Mouse (Mus musculus) layer of hippocampus, adult 9-10 months (tissue): Measurements from ENCODE around the gene Tubgcp4.
A peak's percentile ranks its signal among the peaks of the same experiment; 100 is the strongest.
"Not testable (repeated sequence)": the region's sequence is repeated elsewhere in the genome, so short reads cannot be mapped to it uniquely, and the experiment has no call there.

ENCODE experiments used
- DNase-seq: peaks from one replicate; pipeline ENCODE4 v3.0.0; 2022; ENCODE audit warnings: low spot score

The Tubgcp4 gene

DNA sequence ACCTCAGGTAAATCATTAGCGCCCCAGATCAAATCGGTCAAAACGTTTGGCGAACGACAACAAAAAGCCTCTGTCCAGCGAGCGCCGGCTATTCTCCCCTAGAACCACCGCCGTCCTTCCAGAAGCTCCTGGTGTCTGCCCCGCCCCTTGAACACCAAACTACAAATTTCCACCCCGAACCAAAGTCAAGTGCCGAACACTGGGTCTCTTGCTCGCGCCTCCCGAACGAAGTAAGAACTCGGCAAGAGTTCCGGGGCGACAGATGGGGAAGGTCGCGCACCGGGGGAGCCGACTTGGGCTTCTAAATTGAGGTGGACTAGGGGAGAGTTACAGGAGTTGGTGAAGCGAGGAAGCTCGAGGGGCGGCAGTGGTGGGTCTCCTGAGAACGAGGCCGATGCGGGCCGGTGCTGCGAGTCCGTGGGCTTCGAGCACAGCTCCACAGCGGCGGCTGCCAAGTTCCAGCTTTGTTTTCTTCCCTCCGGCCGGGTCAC lies at the start of gene Tubgcp4:
TSS of gene Tubgcp4 (plus strand) at position 174 of the 491 bp plus-strand sequence.
- DNase-seq, result no peak

DNA sequence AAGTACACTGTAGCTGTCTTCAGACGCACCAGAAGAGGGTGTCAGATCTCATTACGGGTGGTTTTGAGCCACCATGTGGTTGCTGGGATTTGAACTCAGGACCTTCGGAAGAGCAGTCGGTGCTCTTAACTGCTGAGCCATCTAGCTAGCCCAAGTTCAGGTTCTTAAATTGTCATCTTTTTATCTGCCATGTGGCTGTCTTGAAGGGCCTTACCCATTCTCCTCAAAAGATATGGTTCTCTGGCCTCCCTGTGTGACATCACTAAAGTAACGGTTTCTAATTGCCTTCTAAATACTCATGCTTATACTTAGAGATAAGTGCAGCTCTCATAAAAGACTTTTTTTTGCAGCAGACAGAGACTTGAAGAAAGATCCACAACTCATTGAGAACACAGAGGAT lies 44.2 kb upstream of the Tubgcp4 start:
- DNase-seq, result not testable (repeated sequence)

DNA sequence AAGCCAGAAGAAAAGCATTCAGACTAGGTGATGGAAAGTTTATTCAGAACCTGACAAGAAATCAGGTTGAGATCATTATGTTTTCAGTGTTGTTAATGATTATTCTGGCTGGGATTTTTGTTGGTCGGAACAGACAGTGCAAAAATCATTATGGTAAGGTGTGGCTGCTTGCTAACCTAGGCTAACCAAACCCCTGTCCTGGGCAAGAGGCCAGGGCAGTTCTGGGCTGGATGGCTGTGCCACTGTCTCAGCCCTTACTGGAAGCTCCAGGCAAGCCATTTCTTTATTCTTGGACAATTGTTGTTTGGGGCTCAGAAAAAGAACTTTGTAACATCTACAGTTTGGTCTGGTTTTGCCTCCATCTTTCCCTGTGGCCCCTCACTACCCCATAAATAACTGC lies 42.9 kb upstream of the Tubgcp4 start:
- no peak for DNase-seq

DNA sequence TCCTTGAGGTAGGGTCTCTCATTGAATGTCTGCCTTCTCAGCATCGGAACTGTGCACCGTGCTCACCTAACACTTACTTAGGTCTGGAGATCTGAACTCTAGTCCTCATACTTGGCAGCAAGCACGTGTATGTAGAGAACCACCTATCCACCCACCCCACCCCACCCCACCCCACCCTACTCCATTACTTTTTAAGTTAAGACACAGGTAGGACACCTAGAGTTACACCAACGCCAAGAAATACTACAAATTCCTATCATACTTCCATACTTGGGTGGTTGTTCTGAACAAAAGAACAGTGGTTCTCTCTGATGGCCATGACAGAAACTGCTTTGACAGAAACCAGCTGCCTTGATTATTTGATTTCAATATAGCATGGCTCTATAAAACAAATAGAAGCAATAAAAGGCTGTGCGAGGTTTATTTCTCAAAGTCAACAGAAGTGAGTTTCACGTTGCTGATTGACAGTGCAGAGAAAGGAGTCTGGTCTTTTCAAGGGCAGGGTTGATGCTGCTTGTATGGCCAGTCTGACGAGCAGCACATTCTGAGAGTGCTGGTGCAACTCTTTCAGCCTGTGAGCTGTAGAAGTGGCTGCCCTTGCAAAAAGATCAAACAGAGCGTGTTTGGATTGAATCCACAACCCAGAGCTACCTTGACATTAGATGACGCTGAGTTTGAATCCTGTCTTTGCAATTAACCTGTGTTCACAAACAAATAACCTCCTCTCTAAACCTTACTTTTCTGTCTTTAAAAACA lies 41.4 kb upstream of the Tubgcp4 start:
- no peak for DNase-seq

DNA sequence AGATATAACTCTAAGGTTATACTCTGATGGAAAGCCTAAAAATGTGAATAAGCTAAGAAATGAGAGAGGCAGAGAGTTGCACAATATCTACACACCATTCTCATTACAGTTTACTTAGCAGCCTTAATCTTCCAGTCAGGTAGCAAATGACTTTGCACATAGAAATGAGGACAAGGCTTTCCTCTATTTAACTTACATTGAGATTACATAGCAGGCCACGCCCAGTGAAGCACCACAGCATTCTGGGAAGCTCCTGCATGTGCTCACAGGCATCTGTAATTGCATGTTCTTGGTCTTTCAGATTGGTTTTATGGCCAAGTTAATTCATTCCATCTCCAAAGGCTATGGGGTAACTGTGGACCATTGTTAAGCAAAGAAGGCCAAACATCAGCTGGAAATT lies 37.6 kb upstream of the Tubgcp4 start:
- DNase-seq, result no peak

DNA sequence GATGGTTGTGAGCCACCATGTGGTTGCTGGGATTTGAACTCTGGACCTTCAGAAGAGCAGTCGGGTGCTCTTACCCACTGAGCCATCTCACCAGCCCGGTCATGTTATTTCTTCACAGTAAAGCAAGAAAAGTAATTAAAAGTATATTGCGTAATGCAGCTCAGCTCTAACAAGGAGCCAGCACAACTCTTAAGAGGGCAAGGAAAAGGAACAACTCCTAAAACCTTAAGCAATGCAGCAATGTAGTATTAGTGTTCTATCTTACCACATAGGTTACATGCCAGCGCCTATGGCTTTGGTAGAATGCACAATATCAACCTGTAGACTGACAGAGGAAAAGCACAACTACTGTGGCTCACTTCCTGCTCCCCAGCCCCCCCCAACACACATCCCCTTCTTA lies 33.1 kb upstream of the Tubgcp4 start:
- DNase-seq, result no peak

DNA sequence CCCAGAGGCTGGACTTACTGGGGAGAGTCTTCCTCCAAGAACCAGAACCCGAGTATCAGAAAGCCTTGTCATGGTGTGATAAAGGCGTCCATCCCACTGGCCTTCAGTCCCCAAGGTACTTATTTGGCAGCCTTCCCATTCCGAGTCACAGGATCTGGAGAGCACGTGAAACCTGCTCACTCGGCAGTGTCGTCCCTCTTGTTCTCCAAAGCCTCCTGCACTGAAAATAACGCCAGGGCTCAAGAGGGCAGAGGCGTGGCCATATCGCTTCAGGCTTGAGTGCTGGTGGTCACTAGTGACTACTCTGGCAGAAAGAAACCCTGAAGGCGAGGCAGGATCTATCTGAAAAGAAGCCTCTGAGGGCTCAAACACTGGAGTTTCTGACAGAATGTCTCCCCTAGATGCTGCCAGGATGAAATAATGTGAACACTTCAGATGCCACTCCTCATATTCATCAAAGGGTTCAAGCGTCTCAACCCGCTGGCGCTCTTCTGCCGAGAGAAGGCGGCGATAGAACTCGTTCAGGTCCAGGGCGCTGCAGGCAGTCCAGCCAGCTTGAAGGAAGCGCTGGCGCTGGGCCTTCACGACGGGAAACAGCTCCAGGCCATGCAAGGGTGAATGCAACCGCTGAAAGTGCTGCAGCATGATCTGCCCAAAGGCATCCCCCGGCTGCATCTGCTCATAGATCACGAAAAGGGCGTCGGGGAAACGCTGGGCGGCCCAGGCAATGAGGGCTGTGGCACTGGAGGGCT lies 31.0 kb upstream of the Tubgcp4 start:
- DNase-seq, result no peak

DNA sequence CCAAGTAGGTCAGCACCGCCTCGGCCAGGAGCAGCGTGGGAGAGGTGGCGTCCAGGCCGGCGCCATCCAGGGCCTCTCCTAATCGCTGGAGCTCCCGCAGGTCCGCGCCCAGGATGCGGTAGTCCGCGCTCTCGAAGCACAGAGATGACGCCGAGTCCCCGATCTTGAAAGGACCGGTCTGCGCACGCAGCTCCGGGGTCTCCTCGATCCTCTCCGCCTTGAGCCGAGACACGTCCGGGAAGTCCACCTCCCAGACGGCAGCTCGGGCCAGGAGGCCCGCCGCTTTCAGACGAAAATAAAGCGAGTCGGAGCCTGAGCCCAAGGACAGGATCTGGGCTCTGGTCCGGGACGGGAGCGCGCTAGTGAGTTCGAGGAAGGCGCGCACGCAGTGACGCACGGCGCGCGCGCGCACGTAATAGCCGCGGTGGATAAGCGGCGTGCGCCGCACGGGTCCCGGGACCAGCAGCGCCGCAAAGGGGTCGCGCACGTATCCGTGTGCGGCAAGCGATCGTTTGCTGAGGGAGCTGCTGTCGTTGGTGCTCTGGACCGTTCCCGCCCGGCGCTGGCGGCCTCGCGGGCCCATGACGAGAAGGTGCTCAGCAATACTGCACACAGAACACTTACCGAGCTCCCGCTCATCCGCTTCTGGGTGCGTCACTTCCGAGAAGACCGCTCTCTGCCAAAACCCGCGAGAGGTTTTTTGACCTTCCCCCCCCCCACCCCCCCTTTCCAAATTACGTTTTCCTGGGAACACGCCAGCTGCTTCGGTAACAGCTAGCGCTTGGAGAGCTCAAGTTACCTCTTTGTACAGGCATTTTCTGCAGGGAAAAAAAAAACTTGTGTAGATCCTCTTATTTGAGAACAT lies 30.2 kb upstream of the Tubgcp4 start, which contains the start of the genes Adal and Lcmt2:
TSS of gene Adal (plus strand) at position 411 of the 865 bp plus-strand sequence.
TSS of gene Lcmt2 (minus strand) at position 636 of the 865 bp plus-strand sequence.
- DNase-seq, result peak; percentile 89

DNA sequence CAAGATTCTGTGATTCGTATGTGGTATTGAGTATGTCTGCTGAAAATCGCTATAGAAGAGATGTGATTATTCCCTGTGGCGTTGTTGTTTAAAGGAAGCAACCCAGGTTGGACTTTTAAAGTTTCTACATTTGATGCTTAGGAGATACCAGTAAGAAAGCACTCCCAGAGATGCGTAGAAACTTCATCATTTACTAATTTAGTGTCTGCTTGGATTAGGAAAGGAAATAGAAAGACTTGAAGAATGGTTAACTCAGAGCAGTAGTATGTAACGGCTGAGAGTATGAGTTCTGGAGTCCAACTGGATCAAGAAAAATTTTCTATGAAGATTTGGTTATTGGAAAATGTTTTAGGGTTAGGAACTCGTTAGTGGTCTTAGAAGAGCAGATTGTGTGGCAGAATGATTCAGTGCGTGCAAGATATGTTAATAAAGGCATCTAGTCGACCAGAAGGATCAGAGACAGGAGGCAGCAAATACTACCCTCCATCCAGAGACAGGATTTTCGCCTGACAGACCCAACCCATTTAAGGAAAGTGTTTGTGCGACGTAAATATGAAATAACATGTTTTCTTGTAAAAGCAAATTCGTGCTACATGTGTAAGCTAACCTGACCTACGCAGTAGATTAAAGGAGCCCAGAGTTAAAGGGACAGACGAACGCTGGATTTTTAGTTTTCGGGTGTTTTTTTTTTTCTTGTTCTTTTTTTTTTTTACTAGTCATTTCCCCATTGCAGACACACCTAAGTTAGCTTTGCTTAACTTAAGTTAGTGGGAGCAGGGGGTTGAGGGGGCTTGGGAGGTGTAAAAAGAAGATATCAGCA lies 29.0 kb upstream of the Tubgcp4 start:
- DNase-seq, result no peak

DNA sequence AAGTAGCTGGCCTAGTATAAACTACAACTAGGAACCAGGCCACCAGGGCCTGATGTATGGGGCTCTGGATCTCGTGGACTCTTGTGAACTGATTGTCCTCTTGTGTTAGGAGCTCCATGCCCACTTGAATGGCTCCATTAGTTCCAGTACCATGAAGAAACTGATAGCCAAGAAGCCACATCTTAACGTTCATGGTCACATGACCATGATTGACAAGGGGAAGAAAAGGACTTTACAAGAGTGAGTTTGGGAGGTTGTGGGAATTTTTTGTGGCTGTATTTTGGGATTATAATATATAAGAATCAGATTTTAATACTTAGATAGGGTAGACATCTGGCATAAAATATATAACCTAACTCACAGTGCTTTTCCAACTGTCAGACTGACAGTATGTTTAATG lies 28.0 kb upstream of the Tubgcp4 start:
- DNase-seq, result no peak

DNA sequence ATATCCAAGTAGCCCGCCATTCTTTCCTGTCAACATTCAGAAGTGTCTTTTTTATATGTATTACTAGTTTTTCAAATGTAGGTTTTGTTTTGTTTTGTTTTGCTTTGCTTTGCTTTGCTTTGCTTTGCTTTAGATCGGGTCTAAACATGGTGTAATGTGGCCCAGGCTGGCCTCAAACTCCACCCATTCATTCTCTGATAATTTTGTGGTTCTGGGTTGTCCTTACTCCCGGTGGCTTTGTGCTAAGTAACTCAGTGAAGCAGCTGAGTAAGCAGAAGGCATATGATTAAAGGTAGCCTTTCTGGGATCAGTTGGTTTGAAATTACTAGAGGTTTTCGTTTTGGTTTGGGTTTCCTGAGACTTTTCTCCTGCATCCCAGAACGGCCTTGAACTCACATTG lies 20.8 kb upstream of the Tubgcp4 start:
- DNase-seq, result no peak

DNA sequence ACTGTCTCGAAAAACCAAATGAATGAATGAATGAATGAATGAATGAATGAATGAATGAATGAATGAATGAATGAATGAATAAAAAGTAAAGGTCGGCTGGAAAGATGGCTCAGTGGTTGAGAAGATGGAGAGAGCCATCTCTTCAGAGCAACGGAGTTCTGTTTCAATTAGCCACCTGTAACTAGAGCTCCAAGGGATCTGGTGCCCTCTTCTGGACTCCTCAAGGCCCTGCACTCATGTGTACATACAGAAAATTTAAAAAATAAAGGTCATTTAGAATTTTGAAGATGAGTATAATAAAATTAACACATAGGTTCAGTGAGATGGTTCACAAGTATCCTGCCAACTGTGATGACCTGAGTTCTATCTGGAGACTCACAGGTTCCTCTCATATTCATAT lies 17.4 kb upstream of the Tubgcp4 start:
- DNase-seq, result no peak

DNA sequence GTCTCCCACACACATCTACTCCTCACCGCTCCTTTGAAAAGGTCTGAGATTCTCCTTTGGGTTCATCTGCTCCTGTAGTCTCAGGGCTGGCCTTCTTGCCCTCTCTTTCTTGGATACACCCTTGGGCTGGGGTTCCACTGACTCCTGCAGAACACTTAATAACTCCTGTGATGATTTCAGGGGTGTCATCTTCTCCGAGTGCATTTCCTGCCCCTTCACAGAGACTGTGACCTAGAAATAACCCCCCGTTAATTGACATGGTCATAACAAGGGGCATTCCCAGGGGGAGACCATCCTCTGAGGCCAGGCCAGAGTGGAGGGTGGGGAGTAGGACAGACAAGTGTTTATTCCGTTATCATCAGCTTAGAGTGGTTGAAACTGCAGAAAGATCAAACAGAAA lies 1.3 kb upstream of the Tubgcp4 start:
- no peak for DNase-seq

DNA sequence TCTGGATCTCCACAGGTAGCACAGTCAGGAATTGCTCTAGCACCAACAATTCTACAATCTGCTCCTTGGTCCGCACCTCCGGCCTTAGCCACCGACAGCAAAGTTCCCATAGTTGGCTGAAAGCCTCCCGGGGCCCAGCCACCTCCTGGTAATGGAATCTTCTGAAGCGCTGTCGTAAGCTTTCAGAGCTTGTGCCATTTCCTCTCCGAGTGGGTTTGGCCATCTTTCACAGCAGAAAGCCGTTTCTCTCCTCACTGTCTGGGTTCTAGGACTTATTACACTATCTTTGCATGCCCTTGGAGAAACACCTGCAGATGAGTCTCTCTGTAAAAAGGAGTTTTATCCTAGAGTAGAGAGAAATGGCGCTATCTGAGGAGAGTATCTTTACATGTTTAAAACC lies 552 bp upstream of the Tubgcp4 start:
- no peak for DNase-seq

DNA sequence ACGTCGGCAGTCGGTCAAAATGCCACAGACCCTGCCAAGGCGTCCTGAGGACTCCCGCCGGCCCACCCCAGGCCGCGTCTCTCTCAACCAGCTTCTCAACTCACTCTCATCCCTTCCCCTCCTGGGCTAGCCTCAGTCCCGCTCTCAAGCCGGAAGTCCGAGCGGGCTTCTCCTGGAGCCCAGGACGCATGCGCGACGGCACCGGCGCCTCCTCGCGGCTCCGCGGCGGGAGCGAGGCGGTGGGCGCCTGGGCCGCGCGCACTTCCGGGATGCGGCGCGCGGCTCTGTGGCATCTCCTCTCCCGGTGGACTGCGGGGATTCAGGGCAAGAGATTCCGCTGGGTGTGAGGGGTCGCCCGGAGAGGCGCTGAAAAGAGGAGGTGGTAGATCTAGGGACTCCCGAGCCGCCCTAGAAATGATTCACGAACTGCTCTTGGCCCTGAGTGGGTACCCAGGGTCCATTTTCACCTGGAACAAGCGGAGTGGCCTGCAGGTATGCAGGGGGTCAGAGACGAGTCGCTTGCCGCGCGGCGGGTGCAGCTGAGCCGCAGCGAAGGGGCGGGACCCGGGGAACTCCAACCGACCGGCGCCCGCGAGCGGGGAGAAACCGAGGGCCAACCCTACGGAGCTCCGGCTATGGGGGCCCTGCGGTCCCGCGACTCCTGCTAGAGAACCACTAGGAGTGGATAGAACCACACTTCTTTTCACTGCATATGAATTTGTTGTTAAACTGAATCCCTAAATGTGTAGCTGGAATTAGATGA lies 707 bp downstream of the Tubgcp4 start, which contains the start of gene Zscan29:
TSS of gene Zscan29 (minus strand) at position 146 of the 763 bp plus-strand sequence.
- DNase-seq, result peak; percentile 35

DNA sequence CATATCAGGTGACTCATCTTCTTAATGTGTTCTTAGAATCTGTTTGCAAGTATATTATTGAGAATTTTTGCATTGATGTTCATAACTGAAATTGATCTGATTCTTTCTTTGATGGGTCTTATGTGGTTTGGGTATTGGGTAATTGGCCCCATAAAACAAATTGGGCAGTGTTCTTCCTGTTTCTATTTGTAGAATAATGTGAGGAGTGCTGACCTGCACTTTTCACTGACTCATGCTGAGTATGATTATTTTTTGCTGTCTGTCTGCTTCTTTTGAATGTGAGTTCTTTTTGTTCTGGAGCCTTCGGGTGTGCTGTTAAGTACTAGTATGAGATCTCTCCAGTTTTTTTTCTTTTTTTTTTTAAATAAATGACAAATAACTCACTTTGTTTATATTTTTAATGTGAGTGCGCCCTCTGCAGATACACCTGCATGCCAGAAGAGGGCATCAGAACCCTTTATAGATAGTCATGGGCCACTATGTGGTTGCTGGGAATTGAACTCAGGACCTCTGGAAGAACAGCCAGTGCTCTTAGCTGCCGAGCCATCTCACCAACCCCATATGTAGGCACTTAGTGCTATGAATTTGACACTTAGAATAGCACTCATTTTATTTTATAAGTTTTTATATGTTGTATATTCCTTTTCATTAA lies 8.5 kb downstream of the Tubgcp4 start:
- no peak for DNase-seq

DNA sequence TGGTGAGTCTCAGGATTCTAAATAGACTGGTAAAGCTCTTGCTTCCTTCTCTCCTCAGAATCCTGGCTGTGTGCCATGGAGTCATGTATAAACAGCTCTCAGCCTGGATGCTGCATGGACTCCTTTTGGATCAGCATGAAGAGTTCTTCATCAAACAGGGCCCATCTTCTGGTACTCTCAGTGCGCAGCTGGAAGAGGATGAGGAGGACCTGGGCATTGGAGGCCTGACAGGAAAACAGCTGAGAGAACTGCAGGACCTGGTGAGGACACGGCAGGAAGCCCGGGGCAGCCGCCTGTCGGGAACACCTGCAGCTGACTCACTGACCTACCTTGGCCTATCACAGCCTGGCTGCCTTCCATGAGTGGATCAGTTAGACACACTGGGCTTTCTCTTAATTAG lies 13.0 kb downstream of the Tubgcp4 start:
- DNase-seq, result no peak

DNA sequence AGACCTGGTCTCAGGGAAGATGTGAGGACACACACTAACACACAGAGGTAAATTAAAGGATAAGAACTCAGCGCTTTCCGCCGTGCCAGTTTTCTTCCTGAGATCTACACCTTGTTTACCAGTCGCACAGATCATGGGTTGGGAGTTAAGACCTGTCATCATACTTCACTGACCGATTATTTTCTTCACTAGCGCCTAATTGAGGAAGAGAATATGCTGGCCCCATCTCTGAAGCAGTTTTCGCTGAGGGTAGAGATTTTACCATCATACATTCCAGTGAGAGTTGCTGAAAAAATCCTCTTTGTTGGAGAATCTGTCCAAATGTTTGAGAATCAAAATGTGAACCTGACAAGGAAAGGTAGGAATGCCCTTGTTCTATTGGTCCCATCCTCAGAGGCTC lies 13.7 kb downstream of the Tubgcp4 start:
- no peak for DNase-seq

DNA sequence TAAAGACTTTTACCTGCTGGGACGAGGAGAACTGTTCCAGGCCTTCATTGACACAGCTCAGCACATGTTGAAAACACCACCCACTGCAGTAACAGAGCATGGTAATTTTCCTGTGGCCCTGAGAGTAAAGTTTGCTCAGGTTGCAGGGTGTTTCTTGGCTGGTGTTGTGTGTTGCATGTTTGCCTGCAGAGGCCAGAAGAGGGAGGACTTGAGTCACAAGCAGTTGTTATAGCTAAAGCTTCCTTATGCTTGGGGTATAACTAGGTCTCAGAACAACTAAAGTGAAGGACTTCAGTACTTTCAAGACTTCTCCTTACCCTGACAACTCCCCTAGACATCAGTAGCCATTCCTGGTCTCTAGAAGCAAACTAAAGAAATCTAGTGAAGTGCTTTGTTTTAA lies 18.1 kb downstream of the Tubgcp4 start:
- DNase-seq, result no peak

DNA sequence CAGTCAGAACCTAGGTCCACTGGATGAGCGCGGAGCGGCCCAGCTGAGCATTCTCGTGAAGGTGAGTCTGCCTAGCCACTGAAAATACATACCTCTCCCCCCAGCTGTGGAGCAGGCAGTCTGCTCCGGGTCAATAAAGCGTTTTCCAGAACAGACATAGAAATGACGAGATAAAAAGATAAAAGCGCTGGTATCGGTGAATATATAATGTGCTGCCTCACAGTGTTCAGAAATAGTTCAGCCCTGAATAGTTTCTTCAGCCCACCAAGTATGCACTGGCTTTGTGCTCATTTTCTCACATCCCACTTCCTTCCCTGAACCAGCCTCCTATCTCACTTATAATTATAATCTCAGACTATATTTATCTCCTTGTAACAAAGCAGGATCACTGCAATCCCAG lies 25.0 kb downstream of the Tubgcp4 start:
- DNase-seq, result no peak
